Mouse (Mus musculus): ENCODE data around the gene Arpc5. TPM values are rescaled to one million over a fixed set of nuclear protein-coding genes. Genes with fewer than 3 reads are reported as not detected.
"Not testable (repeated sequence)": the region's sequence is repeated elsewhere in the genome, so short reads cannot be mapped to it uniquely, and the experiment has no call there.

Gene Arpc5
- total RNA-seq, 2 experiments from 2014 or later = 67.3 to 205 TPM

- not testable (repeated sequence) for ATAC-seq (replicated peaks; ENCODE audit: low FRiP score, poor library complexity, severe bottlenecking)
Observed at GRCm38 (mm10) chr1:152774601-152775000, 8.3 kb downstream of the Arpc5 start.

GRCm38 (mm10) chr1:152779071-152779737, 12.9 kb downstream of the Arpc5 start:
- ATAC-seq (replicated peaks; ENCODE audit: low FRiP score, poor library complexity, severe bottlenecking) = peak; percentile 86

GRCm38 (mm10) chr1:152784620-152785019, 18.3 kb downstream of the Arpc5 start:
- ATAC-seq (replicated peaks; ENCODE audit: low FRiP score, poor library complexity, severe bottlenecking) = no peak

- ATAC-seq (replicated peaks; ENCODE audit: low FRiP score, poor library complexity, severe bottlenecking) = not testable (repeated sequence)
Observed at GRCm38 (mm10) chr1:152785446-152785845, 19.1 kb downstream of the Arpc5 start.

GRCm38 (mm10) chr1:152786953-152787352, 20.6 kb downstream of the Arpc5 start:
- ATAC-seq (replicated peaks; ENCODE audit: low FRiP score, poor library complexity, severe bottlenecking) = no peak

- ATAC-seq (replicated peaks; ENCODE audit: low FRiP score, poor library complexity, severe bottlenecking) = no peak
Observed at GRCm38 (mm10) chr1:152788121-152788660, 21.8 kb downstream of the Arpc5 start.

GRCm38 (mm10) chr1:152790254-152790653, 23.9 kb downstream of the Arpc5 start:
- ATAC-seq (replicated peaks; ENCODE audit: low FRiP score, poor library complexity, severe bottlenecking) = no peak

- ATAC-seq (replicated peaks; ENCODE audit: low FRiP score, poor library complexity, severe bottlenecking) = no peak
Observed at GRCm38 (mm10) chr1:152790821-152791220, 24.5 kb downstream of the Arpc5 start.

GRCm38 (mm10) chr1:152791269-152791668, 24.9 kb downstream of the Arpc5 start:
- ATAC-seq (replicated peaks; ENCODE audit: low FRiP score, poor library complexity, severe bottlenecking) = no peak

GRCm38 (mm10) chr1:152792736-152793494, 26.6 kb downstream of the Arpc5 start:
- ATAC-seq (replicated peaks; ENCODE audit: low FRiP score, poor library complexity, severe bottlenecking) = no peak

GRCm38 (mm10) chr1:152793495-152794130, 27.3 kb downstream of the Arpc5 start:
- ATAC-seq (replicated peaks; ENCODE audit: low FRiP score, poor library complexity, severe bottlenecking) = no peak

GRCm38 (mm10) chr1:152795688-152796255, 29.4 kb downstream of the Arpc5 start:
- ATAC-seq (replicated peaks; ENCODE audit: low FRiP score, poor library complexity, severe bottlenecking) = no peak

GRCm38 (mm10) chr1:152796683-152797263, 30.4 kb downstream of the Arpc5 start:
- no peak for ATAC-seq (replicated peaks; ENCODE audit: low FRiP score, poor library complexity, severe bottlenecking)

GRCm38 (mm10) chr1:152798125-152798524, 31.8 kb downstream of the Arpc5 start:
- ATAC-seq (replicated peaks; ENCODE audit: low FRiP score, poor library complexity, severe bottlenecking) = no peak

- no peak for ATAC-seq (replicated peaks; ENCODE audit: low FRiP score, poor library complexity, severe bottlenecking)
Observed at GRCm38 (mm10) chr1:152799897-152800296, 33.6 kb downstream of the Arpc5 start, which contains the start of gene Ncf2. Gene Ncf2 (plus strand): TSS chr1:152800194.

- ATAC-seq (replicated peaks; ENCODE audit: low FRiP score, poor library complexity, severe bottlenecking) = no peak
Observed at GRCm38 (mm10) chr1:152800633-152801176, 34.4 kb downstream of the Arpc5 start.

GRCm38 (mm10) chr1:152804907-152805306, 38.6 kb downstream of the Arpc5 start:
- no peak for ATAC-seq (replicated peaks; ENCODE audit: low FRiP score, poor library complexity, severe bottlenecking)

- ATAC-seq (replicated peaks; ENCODE audit: low FRiP score, poor library complexity, severe bottlenecking) = no peak
Observed at GRCm38 (mm10) chr1:152807619-152808391, 41.5 kb downstream of the Arpc5 start.

GRCm38 (mm10) chr1:152808392-152808680, 42.0 kb downstream of the Arpc5 start:
- ATAC-seq (replicated peaks; ENCODE audit: low FRiP score, poor library complexity, severe bottlenecking) = no peak
